Mouse (Mus musculus) spleen, adult 2 months (tissue): Measurements from ENCODE around the gene Strn4.

Source experiments
- CTCF ChIP-seq: fragments of 200-500 bp; IDR thresholded peaks from 2 replicates; pipeline ENCODE4 v1.5.1; 2011; ENCODE audit warnings: mild to moderate bottlenecking, inconsistent platforms; ENCODE audit not compliant: insufficient read depth, insufficient read length, insufficient replicate concordance; ENCODE audit errors: extremely low read depth
- POLR2A ChIP-seq: fragments of 200-500 bp; IDR thresholded peaks from 2 replicates; pipeline ENCODE4 v1.6.1; 2011; ENCODE audit warnings: low read depth, low read length, inconsistent platforms

DNA sequence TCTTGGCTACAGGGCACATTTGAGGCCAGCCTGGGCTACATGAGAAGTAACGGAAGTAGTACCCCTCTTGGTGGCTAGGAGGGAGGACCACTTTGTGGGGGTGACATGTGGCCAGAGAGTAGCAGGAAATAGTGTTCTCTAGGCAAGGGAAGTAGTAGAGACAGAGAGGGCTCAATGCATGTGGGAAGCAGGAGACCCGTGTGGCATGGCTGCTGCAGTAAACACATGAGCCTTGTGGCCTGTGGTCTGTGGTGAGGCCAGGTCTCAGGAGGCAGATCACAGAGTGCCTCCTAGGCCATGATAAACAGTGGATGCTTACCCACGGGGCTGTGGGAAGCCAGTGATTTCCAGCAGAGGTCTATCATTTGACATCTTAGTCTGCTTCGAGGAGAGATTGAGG, 11.6 kb downstream of the Strn4 start:
- no peak for TF ChIP-seq CTCF
- TF ChIP-seq POLR2A = no peak
